Mouse (Mus musculus) embryonic facial prominence, embryonic 14.5 days (tissue): ENCODE measurements at regions not wholly inside any gene's neighbourhood (a gene's known extent, or its start where the extent isn't known, plus 50 kb on each side); places are given as distances from the start of the nearest gene placed in this dataset.

Experiments used
- ATAC-seq: fragments of 200-750 bp; cut with Nextera tagmentation; 2 replicates; pipeline ENCODE4 v1.8.0; 2017; ENCODE audit warnings: low read depth, moderate number of reproducible peaks, moderate TSS enrichment
- DNase-seq: peaks from one replicate; pipeline ENCODE4 v3.0.0-alpha.2; 2015; ENCODE audit warnings: low spot score
- H3K27ac ChIP-seq: fragments of 300-500 bp; sonication (generic); replicated peaks from 2 replicates; pipeline ENCODE4 v1.5.1; 2014; ENCODE audit warnings: low read depth, mild to moderate bottlenecking, low read length, moderate library complexity
- H3K27me3 ChIP-seq: fragments of 300-500 bp; sonication (generic); replicated peaks from 2 replicates; pipeline ENCODE4 v1.6.1; 2014; ENCODE audit warnings: low read length; ENCODE audit not compliant: control insufficient read depth, insufficient read depth
- H3K36me3 ChIP-seq: fragments of 300-500 bp; sonication (generic); 2 replicates; pipeline ENCODE4 v1.6.1; 2014; ENCODE audit warnings: low read length, mixed read lengths; ENCODE audit not compliant: control insufficient read depth, insufficient read depth
- H3K4me1 ChIP-seq: fragments of 300-500 bp; sonication (generic); 2 replicates; pipeline ENCODE4 v1.6.1; 2014; ENCODE audit warnings: antibody characterized with exemption, low read length; ENCODE audit not compliant: control insufficient read depth, insufficient read depth
- H3K4me2 ChIP-seq: fragments of 300-500 bp; sonication (generic); 2 replicates; pipeline ENCODE4 v1.6.1; 2014; ENCODE audit warnings: low read depth, mild to moderate bottlenecking, low read length, moderate library complexity, mixed read lengths
- H3K4me3 ChIP-seq: fragments of 300-500 bp; sonication (generic); 2 replicates; pipeline ENCODE4 v1.5.1; 2014; ENCODE audit warnings: low read depth, mild to moderate bottlenecking, low read length
- H3K9ac ChIP-seq: fragments of 300-500 bp; sonication (generic); 2 replicates; pipeline ENCODE4 v1.6.1; 2014; ENCODE audit warnings: low read depth, mild to moderate bottlenecking, low read length, moderate library complexity, mixed read lengths
- H3K9me3 ChIP-seq: fragments of 300-500 bp; sonication (generic); 2 replicates; pipeline ENCODE4 v1.6.1; 2016; ENCODE audit warnings: low read length; ENCODE audit not compliant: control insufficient read depth
- WGBS: fragments of 180-500 bp; shearing (Covaris S2); extraction: QIAGEN DNeasy Blood & Tissue Kit; methylation state at CpG from one replicate; pipeline ENCODE4 v1.1.7; 2014; 5-methylcytosine and 5-hydroxymethylcytosine counted together

- WGBS = 72% methylated on average over 1 of the region's 1 CpGs
- Histone ChIP-seq H3K9ac (no peak overlapping the region), H3K27me3 (no peaks in the 10 kb centered on the region), H3K36me3 (no peaks in the 10 kb centered on the region), H3K9me3 (no peaks in the 10 kb centered on the region), H3K4me3 (no peak overlapping the region), H3K27ac (no peak overlapping the region), H3K4me2 (no peak overlapping the region), H3K4me1 (no peaks in the 10 kb centered on the region)
- ATAC-seq (no peak), DNase-seq (no peak)
These were observed 791.5 kb upstream of the Alcam start for GRCm38 (mm10) chr16:53245365-53245764.

DNA sequence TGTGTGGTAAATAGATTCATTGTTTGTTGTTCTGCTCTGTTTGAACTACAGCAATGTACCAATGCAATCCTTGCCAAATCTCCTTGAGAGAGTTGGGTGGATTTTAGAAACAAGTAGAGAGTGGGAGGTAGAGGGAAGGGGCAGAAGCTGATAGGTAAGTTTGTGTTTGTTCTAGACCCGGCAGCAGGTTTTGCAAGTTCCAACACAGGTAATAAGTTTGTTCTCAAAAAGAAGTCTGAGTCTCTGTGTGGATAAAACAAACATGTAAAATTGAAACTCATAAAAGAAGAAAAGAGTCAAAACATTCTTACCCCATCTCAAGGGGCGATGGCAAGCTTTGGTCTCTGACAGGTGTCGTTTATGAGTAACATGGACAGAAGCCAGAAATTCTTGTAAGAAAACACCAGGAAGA is 788.3 kb upstream of the Alcam start:
- H3K9ac ChIP-seq = no peak overlapping the region
- no peaks in the 10 kb centered on the region for H3K9me3 ChIP-seq
- H3K27me3 ChIP-seq = no peaks in the 10 kb centered on the region
- no peaks in the 10 kb centered on the region for H3K36me3 ChIP-seq
- ATAC-seq (peak; percentile 74; the same call in 1 of the 2 replicates), DNase-seq (peak; percentile 65)
- no peaks in the 10 kb centered on the region for H3K4me1 ChIP-seq
- H3K4me2 ChIP-seq = no peak overlapping the region
- no peak overlapping the region for H3K27ac ChIP-seq
- 65% methylated on average over 3 of the region's 3 CpGs for WGBS
- H3K4me3 ChIP-seq = no peak overlapping the region

DNA sequence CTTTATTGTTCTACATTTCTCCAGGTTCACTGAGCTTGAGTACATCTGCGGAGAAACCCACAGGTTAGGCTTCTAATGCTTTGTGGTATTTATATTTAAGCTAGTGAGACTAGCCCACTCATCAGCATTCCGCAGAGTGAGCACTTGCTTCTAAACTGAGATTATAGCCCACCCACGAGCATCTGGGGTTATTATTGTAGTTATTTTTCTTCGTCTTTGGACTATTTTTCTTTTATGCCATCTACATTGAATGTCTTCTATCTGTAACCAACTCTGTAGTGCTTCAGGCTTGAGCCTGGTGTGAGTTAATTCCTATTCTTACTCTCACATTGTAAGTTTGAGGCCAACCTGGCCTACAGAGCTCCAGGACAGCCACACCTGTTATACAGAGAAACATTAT is 765.0 kb upstream of the Alcam start:
- DNase-seq (no peak), ATAC-seq (no peak)
- 76% methylated on average over 4 of the region's 4 CpGs for WGBS
- Histone ChIP-seq H3K4me2 (no peak overlapping the region), H3K27me3 (no peaks in the 10 kb centered on the region), H3K27ac (no peak overlapping the region), H3K9ac (no peak overlapping the region), H3K9me3 (no peaks in the 10 kb centered on the region), H3K4me3 (no peak overlapping the region), H3K36me3 (no peaks in the 10 kb centered on the region), H3K4me1 (no peaks in the 10 kb centered on the region)

DNA sequence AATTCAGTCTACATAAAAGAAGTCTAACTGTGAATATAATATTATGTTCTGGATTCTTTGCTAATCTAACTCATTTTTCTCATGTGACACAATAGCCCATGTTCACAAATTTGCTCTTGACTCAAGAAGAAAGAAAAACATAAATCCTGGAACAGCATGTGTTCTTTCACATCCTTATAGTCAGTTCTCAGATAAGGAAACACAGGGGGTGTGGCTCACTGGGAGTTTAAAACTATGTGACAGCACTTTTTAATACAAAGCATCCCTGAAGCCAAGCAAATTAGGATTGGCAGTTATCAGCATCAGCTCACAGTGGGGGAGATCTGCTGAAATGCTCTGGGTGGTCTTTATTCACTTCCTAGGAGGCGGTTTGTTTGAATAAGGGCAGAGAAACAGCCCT is 747.6 kb upstream of the Alcam start:
- ATAC-seq (no peak), DNase-seq (peak; percentile 22)
- 39% methylated on average over 1 of the region's 1 CpGs for WGBS
- Histone ChIP-seq H3K9ac (no peak overlapping the region), H3K4me3 (no peak overlapping the region), H3K27ac (no peak overlapping the region), H3K9me3 (no peaks in the 10 kb centered on the region), H3K4me2 (no peak overlapping the region), H3K4me1 (no peaks in the 10 kb centered on the region), H3K36me3 (no peaks in the 10 kb centered on the region), H3K27me3 (no peaks in the 10 kb centered on the region)

DNA sequence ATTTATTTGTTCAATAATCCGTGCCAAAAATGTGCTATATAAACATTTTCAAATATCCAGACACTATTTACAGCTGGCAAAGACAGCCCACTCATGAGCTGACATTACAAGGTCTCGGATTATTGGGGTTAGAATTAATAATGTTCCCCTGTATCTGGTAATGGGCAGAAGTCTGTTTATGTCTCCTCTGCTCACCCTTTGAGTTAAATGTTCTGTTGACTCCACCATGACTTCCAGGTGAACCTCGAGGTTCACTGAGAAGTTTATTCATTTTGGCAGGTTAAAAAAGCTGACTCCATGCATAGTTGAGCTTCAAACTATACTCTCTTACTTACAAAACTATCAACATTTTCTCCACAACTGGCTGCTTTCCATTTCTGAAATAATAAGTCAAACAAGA is 732.6 kb upstream of the Alcam start:
- 51% methylated on average over 3 of the region's 3 CpGs for WGBS
- Histone ChIP-seq H3K9ac (no peak overlapping the region), H3K27ac (no peak overlapping the region), H3K4me2 (no peak overlapping the region), H3K9me3 (no peaks in the 10 kb centered on the region), H3K36me3 (no peaks in the 10 kb centered on the region), H3K4me1 (no peaks in the 10 kb centered on the region), H3K27me3 (no peaks in the 10 kb centered on the region), H3K4me3 (no peak overlapping the region)
- no peak for ATAC-seq
- DNase-seq = peak; percentile 44

DNA sequence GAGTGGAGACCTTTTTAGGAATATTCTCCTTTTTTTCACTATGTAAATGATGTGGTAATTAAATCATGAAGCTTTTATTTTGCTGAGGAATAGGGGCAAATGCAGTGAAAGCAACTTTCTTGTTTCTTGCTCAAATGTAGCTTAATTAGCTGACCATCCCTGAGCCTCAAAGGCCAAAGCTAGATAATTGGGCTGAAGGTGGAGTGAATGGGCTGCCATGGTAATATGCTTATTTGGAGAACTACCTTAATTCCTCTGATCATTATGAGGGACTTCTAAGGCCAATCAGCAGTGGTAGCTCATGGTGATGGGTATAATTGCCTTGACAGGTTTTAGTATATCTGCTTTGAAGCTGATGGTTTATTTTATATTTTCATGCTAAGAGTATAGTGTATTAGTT is 702.5 kb upstream of the Alcam start:
- Histone ChIP-seq H3K36me3 (no peaks in the 10 kb centered on the region), H3K9ac (no peak overlapping the region), H3K27ac (no peak overlapping the region), H3K9me3 (peaks cover 3% of the 10 kb centered on the region; the same call in 1 of the 2 replicates), H3K27me3 (no peaks in the 10 kb centered on the region), H3K4me2 (no peak overlapping the region), H3K4me3 (no peak overlapping the region), H3K4me1 (no peaks in the 10 kb centered on the region)
- ATAC-seq (no peak), DNase-seq (no peak)

DNA sequence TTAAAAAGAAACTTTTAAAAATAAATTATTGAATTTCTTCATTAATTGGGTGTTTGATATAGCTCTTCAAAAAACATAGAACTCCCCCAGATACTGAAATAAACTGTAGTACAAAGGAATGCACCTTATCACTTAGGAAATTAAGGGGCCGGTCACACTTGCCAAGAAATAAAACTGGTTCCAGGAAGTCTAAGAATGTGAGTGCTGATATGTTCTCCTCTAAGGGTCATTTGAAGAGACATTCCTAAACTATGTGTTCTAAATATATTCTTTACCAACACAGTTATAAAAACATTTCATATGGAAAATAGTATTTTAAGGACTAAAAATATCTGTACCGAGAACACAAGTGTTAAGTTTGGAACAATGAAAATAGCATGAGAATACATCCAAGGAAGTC is 676.8 kb upstream of the Alcam start:
- 71% methylated on average over 2 of the region's 2 CpGs for WGBS
- Histone ChIP-seq H3K9me3 (no peaks in the 10 kb centered on the region), H3K27ac (no peak overlapping the region), H3K4me1 (no peaks in the 10 kb centered on the region), H3K9ac (no peak overlapping the region), H3K4me3 (no peak overlapping the region), H3K27me3 (no peaks in the 10 kb centered on the region), H3K4me2 (no peak overlapping the region), H3K36me3 (no peaks in the 10 kb centered on the region)
- DNase-seq (peak; percentile 6), ATAC-seq (no peak)

- no peaks in the 10 kb centered on the region for H3K4me1 ChIP-seq
- no peaks in the 10 kb centered on the region for H3K9me3 ChIP-seq
- no peaks in the 10 kb centered on the region for H3K36me3 ChIP-seq
- no peaks in the 10 kb centered on the region for H3K27me3 ChIP-seq
- ATAC-seq = no peak
- no peak overlapping the region for H3K4me3 ChIP-seq
- no peak for DNase-seq
- no peak overlapping the region for H3K4me2 ChIP-seq
- 77% methylated on average over 3 of the region's 3 CpGs for WGBS
- H3K27ac ChIP-seq = no peak overlapping the region
- H3K9ac ChIP-seq = no peak overlapping the region
These were observed 654.9 kb upstream of the Alcam start for GRCm38 (mm10) chr16:53108726-53109125.

GRCm38 (mm10) chr16:53095396-53095929 is 641.6 kb upstream of the Alcam start:
- ATAC-seq (no peak), DNase-seq (peak; percentile 58)
- Histone ChIP-seq H3K9me3 (no peaks in the 10 kb centered on the region), H3K27ac (no peak overlapping the region), H3K4me3 (no peak overlapping the region), H3K27me3 (no peaks in the 10 kb centered on the region), H3K4me1 (peaks cover 3% of the 10 kb centered on the region; the same call in 1 of the 2 replicates), H3K4me2 (no peak overlapping the region), H3K36me3 (no peaks in the 10 kb centered on the region), H3K9ac (no peak overlapping the region)
- 24% methylated on average over 2 of the region's 2 CpGs for WGBS
